Mouse (Mus musculus): ENCODE results near the gene Ghr. TPM values are rescaled to one million over a fixed set of nuclear protein-coding genes. Genes with fewer than 3 reads are reported as not detected.

The Ghr gene
- polyA plus RNA-seq, 1 experiment from 2014 or later, result 9.1 TPM

DNA sequence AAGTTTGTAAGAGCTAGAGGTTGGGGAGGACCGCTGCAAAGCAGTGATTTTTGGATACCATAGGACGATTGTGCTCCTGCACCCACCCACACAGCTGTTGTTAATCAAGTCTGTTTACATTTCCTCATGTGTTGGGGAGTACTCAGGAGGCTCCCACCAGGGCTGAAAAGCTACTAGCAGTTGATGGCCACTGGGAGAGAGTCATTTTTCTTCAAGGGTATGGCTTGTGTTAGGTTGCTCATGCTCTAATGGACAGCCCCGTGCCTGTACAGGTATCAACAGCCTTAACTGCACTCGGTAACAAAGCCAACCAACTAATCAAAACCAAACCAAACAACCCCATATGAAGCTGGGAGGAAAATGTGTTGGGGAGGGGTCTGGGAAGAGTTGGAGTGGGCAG lies 313.8 kb downstream of the Ghr start:
- H3K9me3 ChIP-seq, result no peaks in the 10 kb centered on the region
- peak overlapping the region; percentile 53; the same call in 1 of the 2 replicates for H3K27ac ChIP-seq (replicated peaks)
- no peaks in the 10 kb centered on the region for H3K27me3 ChIP-seq
- H3K4me1 ChIP-seq (replicated peaks), result peaks cover 5% of the 10 kb centered on the region; the same call in 1 of the 2 replicates
- H3K4me2 ChIP-seq, result no peak overlapping the region
- H3K9ac ChIP-seq, result no peak overlapping the region
- no peak overlapping the region for H3K4me3 ChIP-seq
- WGBS, result 75% methylated on average over 4 of the region's 4 CpGs
- no peaks in the 10 kb centered on the region for H3K36me3 ChIP-seq
- ATAC-seq (ENCODE audit: low FRiP score, low read depth), result no peak

DNA sequence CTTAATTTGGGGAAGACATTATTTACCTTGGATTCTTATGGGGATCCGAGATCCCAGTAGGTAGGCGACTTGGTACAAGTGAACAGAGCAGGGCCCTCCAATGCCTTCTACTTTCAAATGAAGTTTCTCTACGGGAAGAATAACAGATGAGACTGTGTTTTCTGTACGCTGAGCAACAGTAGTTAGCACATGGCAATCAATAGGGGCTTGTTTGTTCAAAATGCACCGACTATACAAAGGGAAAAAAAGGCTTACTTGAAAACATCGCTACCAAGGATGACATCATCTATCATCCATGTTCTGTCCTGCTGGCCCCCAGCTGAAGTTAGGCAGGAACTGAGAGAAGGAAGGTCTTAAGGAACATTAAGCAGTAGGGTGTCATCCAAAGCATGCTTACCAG lies 315.0 kb downstream of the Ghr start, which contains the start of gene Selenop:
Gene Selenop (plus strand): TSS at position 301 of the 400 bp plus-strand sequence.
- Histone ChIP-seq H3K4me3 (no peak within 1 kb of the TSS), H3K36me3 (no peaks in the 10 kb centered on the region), H3K4me2 (no peak within 1 kb of the TSS), H3K27ac (replicated peaks) (no peak within 1 kb of the TSS), H3K9me3 (no peaks in the 10 kb centered on the region), H3K4me1 (replicated peaks) (peaks cover 5% of the 10 kb centered on the region; the same call in 1 of the 2 replicates), H3K9ac (no peak within 1 kb of the TSS), H3K27me3 (no peaks in the 10 kb centered on the region)
- WGBS, result 75% methylated on average over 6 of the region's 6 CpGs
- ATAC-seq (ENCODE audit: low FRiP score, low read depth), result no peak
